Mouse (Mus musculus): ENCODE measurements around the gene Pde7b.
"Not testable (repeated sequence)": the region's sequence is repeated elsewhere in the genome, so short reads cannot be mapped to it uniquely, and the experiment has no call there.

The Pde7b gene

GRCm38 (mm10) chr10:20547951-20548551 lies 176.8 kb downstream of the Pde7b start:
- DNase-seq: peak; percentile 41

- no peak for DNase-seq
These were observed 181.8 kb downstream of the Pde7b start for GRCm38 (mm10) chr10:20543121-20543520.

DNA sequence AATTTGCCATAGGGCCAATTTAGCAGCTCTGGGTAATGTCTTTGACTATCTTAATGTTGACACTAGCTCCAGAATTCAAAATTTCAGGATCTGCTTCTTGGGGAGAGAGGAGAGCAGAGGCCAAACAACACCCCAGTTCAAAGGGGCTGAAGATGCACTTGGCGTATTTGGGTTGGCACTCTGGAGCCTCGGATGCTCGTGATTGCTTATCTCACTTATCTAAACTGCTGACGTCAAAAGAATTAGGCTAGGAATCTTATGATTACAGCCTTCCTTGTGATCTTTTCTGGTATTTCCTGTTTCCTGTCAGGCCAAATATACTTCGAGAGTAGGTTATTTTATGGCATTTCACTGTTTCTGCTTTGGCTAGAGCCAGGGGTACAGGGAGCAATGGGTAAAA lies 191.1 kb downstream of the Pde7b start:
- DNase-seq: no peak

DNA sequence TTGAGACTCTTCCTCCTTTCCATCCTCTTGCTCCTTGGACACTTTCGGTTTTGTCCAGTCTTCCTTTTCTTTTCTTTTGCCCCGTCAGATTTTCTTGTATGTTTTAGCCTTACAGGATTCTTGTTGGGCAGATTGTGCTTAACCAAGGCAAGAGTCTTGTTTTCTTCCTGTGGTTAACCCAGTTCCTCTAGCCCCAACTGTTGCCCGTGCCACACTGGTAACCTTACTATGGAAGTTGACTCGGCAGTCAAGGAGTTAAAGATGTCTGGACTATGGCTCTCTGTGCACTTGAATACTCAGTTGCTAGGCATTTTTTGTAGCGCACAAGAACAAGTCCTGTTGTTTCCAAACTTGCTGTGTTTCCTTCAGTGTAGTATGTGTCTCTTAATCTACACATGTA lies 193.0 kb downstream of the Pde7b start:
- no peak for DNase-seq

DNA sequence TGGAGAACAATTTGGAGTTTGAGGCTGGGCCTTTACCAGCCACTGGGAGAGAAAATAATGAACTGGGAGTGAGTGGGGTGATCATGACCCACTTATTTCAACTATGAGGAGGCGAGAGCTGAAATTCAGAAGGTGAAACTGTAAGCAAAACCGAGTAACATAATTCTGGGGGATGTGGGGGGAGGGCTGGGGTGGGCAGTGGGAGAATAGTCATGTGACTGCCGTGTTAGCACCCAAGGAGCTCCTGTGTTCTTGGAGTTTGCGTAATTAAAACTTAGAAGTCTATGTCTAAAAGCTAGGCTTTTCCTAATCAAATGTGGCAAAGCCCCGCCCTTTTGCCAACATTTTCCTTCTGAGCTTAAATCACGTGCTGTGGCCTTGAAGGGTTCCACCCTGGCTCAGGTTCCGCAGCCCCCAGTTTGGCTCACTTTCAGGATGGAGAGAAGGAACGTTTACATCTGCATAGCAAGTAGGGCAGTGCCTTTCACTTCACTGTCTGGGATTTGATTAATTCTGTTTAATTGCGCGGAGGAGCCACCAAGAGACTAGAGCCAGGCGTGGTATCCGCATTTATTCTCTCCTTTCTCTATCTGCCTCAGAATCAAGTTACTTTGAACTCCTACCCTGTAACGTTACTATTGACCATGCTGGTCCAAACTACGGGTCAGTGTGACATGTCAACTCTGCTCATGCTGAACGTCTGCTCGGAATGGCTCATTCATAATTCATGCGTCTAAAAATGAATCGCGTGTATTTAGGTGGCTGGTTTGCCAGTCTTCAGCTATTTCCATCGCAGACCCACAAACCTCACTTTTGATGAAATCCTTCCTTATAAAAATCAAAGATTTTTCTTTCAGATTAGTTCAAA lies 196.1 kb downstream of the Pde7b start:
- peak; percentile 24 for DNase-seq

DNA sequence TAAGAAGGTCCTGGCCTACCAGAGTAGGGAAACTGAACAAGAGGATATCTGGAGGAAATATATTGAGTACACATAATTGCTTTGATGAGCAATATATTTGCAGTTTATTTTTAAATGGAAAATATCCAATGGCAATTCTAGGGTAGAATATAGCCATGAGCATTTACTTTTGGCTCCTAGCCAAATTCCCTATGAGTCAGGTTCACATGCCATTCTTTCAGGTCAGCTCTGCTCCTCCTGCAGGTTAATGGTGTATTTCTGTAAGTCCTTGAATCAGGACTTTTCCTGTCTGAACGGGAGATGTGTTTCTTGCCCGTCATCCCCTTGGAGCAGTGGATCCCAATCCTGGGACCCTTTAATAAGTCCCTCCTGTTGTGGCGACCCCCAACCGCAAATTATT lies 197.1 kb downstream of the Pde7b start:
- no peak for DNase-seq

- DNase-seq: no peak
These were observed 206.4 kb downstream of the Pde7b start for GRCm38 (mm10) chr10:20518529-20518889.

DNA sequence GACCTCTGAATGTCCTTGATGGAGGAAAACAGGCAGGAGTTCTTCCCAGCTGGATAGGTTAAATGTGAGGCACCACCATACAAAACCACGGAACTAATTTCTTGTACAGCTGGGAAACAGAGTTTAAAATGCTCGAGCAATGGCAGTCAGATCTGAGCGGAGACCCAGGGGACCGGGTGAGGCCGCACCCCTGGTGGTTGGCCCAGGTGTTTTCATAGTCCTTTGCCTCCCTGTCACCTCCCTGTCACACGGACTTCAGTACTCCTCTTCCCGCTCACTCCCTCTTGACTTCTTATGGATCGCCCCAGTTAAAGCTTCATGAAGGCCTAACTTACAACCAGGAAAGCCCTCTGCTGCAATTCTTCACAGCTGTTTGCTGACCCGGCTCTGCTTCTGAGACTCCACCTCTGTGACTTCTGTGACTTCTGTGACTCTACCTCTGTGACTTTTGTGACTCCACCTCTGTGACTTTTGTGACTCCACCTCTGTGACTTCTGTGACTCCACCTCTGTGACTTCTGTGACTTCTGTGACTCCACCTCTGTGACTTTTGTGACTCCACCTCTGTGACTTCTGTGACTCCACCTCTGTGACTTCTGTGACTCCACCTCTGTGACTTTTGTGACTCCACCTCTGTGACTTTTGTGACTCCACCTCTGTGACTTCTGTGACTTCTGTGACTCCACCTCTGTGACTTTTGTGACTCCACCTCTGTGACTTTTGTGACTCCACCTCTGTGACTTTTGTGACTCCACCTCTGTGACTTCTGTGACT lies 206.9 kb downstream of the Pde7b start:
- not testable (repeated sequence) for DNase-seq

GRCm38 (mm10) chr10:20513891-20514290 lies 211.0 kb downstream of the Pde7b start:
- no peak for DNase-seq

DNA sequence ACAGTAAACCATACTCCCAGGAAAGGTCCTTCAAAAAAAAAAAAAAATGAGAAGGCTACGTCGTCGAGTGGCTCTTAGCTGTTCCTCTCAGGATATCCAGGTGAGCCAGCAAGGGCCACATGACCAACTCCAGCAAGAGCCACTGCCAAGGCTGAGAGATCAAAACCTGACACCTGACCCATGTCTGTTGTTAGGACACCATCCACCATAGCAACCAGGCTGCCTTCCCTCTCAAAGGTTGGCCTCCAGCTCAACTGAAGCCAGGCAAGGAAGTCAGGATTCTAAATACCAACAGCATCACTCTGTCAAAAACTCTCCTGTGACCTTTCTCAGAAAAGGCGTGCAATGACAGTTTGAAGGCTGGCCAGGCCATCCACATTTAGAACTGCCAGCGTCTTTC lies 211.4 kb downstream of the Pde7b start:
- DNase-seq: no peak

DNA sequence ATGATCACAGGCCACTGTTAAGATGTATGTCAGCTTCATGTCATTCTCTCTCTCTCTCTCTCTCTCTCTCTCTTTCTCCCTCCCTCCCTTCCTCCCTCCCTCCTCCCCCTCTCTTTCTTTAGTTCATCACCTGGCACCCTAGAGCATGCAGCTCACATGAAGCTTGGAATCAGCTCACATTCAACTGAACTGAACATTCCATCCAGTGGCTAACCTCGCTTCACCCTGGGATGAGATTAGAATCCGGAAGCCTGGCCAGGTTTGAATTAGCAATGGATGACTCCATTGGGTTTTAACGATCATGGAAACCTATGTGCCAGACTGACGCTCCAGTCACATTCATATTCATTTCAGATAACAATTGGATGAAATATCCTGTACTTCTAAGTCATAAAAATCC lies 215.1 kb downstream of the Pde7b start:
- DNase-seq: no peak

GRCm38 (mm10) chr10:20508497-20508896 lies 216.4 kb downstream of the Pde7b start:
- DNase-seq: no peak

DNA sequence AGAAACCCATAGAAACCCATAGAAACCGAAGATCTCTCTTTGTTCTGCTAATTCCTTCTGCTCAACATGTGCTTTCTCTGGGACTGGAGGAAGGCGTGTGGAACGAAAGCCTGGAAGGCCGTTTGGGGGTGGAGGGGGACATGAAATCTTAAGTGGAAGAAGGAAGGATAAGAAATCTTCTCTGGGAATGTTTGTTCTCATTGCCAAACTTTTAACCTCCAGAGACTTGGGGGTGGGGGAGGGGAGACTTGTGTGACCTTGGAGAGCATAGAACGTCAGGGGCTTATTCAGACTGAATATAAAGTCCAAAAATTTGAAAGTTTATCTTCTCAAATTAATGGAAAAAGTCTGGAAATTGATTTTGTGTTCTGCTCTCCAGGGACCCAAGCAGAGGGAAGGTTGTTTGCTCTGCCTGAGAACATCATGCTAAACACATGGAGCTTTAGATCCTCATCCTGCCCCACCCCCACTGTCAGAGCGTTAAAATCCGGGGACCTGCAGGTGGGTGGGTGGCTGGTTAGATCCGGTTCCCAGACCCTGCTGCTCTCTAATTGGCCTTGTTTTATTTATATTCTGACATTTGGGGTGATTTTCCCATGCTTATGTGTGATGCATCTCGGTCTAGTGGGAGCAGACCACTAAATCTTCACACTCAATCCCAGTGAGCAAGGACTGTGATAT lies 217.0 kb downstream of the Pde7b start:
- DNase-seq: no peak

GRCm38 (mm10) chr10:20507069-20507468 lies 217.8 kb downstream of the Pde7b start:
- DNase-seq: no peak

DNA sequence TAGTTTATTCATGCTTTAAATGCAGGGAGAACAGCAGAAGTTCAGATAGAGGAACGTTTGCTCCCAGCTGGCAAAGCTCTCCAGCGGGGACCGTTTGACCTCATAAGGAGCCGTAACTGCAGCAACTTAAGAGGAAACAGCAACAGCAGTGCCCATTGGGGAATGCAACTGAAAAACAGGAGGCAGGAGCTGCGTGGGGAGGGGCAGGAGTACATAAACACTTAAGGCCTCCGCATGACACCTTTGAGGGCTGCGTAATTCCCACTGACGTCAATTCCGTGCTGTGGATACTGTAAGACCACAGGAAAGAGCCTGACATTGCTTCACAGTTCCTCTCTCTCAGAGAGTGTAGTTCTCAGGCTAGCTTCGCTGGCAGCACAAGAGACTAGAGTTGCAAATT lies 219.4 kb downstream of the Pde7b start:
- DNase-seq: no peak

GRCm38 (mm10) chr10:20504800-20505199 lies 220.1 kb downstream of the Pde7b start:
- no peak for DNase-seq

DNA sequence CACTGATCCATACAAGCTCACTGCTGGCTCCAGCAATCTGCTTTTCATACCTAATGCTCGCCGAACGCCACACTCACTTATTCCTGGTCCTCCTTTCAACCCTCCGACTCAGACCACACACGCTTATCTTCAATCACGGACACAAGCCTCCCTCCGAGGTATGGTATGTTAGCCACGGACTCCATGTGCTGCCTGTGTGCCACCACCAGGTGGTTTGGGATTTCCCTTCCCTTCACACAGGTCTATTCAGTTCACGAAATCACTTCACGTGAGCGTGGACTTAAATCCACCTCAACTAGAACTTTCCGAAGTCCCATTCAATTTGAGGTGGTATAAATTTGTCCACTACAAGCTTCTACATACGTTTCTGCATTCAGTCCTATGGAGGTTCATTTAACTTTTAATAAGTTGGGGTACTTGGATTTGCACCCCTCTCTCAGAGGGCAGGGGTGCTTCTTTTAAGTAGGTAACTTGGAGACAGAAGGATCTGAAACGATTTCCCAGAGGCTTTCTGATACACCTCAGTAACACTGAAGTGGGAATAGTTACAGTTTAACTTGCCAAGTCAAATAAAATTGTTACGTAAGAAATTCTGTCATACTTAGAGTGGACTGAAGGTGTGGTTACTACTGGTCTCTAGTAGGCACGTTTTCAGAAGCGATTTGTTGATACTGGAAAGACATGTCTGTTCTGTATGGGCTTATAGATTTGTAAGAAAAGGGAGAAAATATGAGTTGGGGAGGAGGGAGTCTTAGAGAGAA lies 221.4 kb downstream of the Pde7b start:
- no peak for DNase-seq

DNA sequence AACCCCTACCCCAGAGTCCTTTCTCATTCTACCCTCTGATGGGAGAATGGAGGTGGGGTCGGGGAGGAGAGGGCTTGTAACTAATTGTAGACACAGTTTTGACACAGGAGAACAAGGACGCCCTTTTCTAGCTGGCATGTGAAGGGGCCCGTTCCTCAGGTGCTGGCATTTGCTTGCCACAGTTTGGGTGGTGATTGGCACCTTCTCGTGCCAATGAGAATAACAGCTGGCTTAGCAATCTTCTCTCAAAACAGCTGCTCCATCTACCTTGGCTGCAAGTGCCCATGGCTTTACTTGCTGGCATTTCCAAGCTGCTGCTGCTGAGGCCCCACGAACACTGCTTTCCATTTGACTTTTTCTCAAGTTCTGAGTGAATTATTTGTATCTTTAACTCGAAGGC lies 223.7 kb downstream of the Pde7b start:
- DNase-seq: no peak

DNA sequence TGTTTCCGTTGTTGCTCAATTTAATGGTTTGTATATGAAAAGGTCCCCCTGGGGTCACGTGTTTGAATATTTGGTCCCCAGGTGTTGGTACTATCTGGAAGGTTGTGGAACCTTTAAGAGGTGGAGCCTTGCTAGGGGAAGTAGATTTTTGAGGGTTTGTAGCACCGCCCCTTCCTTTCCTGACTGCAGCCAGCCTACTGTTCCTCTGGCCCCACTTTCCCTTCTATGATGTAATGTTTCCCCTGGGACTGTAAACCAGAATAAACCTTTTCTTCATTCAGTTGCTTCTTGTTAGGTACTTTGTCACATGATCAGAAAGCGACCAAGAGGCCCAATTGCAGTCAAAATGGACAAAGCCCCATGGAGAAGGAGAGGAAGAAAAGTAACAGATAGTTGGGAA lies 229.8 kb downstream of the Pde7b start:
- no peak for DNase-seq

DNA sequence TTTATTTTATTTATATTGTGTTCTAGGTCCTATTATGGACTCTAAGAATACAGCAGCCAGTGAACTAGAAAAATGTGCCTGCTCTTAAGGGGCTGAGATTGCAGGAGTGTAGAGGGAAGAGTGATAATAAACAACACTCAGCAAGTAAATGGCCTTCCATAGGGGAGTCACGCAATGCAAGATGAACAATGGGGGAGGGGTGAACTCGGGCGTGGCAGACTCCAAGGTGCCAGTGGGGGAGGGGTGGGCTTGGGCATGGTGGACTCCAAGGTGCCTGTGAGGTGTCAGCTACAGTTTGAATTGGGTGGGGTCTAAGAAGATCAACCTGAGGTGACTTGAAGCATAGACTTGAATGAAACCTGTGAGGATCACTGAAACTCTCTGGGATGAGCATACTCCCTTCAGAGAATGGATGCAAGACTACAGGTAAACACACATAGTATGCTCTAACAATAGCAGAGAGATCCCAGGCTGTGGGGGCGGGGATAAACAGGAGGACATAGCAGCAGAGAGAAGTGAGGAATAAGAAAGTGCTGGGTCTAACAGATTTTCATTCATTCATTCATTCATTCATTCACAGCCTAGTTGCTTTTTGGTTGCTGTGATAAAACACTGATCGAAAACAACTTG lies 230.9 kb downstream of the Pde7b start:
- DNase-seq: no peak

GRCm38 (mm10) chr10:20492216-20492964 lies 232.5 kb downstream of the Pde7b start:
- no peak for DNase-seq

Data from right cerebral cortex, adult 18-20 months (tissue).